Mouse (Mus musculus): ENCODE measurements around the gene Olfr787.

Olfr787 gene

DNA sequence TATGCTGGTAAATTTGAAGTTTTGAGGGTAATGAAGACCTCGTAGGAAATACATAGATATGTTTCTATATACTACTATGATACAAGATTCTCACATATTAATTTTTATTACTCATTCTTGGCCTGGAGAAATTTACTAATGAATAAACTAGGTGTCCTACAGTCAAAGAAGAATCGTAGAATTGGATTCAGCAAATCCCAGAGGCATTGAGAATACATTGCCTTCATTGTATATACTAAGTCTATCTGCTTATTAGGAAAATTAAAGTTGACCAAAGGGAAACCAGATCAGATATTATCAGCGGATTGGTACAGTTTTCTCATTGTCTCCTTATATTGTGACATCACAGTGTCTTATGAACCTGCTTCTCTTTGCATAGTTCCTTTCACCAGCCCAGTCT lies at the start of gene Olfr787:
Gene Olfr787, plus strand, starts transcription at position 301 of the 400 bp plus-strand sequence.
- DNase-seq = no peak

DNA sequence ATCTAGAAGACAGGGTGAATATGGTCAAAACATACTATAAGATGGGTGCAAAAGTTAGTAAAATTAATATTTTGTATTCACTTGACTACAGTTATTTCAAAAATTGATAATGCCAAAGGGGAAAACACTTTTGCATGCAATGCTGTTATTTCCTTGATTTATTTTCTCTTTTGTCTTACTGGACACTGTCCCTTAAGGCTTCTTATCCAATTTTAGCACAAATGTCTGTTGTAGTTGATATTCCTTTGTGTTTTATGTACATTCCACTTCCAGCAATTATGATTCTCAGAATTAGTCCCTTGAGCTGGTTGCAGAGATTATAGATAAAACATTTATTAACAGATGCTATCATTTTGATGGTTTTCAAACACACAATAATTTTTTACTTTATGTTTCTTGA lies 34.7 kb upstream of the Olfr787 start, which contains the start of gene Olfr786:
Gene Olfr786, plus strand, starts transcription at position 301 of the 400 bp plus-strand sequence.
- no peak for DNase-seq

DNA sequence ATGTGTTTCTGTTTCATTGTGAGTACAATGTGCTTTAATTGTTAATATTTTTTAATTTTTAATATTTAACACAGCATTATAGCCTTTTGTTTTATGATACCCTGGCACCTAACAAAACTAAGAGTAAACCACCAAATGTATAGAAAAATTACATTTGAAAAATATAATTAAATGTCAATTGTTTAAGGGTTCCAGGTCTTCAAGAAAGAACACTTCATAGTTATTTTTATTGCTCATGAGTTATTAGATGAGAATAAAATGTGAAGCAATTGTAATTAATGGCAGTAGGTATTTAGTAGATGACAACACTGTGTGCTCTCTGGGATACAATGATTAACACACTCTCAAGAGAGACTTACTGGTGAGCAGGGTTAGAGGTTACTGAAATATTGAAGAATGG lies 9.0 kb downstream of the Olfr787 start, which contains the start of gene Olfr788:
Gene Olfr788, plus strand, starts transcription at position 301 of the 400 bp plus-strand sequence.
- no peak for DNase-seq

DNA sequence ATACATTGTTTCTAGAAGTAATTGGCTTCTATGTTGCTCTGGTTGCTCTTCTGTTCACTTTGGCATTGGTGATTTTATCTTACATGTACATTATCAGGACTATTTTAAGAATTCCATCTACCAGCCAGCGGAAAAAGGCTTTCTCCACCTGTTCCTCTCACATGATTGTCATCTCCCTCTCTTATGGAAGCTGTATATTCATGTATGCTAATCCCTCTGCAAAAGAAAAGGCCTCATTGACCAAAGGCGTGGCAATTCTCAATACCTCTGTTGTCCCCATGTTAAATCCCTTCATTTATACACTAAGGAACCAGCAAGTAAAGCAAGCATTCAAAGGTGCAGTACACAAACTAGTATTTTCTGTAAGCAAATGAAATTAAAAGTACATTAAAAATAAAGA lies 11.6 kb downstream of the Olfr787 start:
- DNase-seq = no peak

DNA sequence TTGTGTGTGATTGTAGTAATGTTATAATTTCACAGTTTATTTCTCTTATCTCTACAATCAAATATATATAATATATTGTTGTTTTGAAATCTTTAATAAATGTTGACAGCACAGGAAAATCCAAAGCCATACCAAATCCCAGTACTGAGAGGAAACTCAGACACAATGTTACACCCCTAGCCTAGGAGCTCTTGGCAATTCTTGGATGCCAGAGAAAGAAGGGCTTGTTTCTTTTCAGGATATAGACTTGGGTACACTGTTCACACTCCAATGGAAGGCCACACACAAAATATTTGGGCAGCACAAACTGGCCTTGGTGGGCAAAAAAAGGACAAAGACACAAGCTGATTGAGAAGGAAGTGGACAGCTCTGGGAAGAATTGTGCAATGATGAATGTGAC lies 12.1 kb downstream of the Olfr787 start:
- no peak for DNase-seq

DNA sequence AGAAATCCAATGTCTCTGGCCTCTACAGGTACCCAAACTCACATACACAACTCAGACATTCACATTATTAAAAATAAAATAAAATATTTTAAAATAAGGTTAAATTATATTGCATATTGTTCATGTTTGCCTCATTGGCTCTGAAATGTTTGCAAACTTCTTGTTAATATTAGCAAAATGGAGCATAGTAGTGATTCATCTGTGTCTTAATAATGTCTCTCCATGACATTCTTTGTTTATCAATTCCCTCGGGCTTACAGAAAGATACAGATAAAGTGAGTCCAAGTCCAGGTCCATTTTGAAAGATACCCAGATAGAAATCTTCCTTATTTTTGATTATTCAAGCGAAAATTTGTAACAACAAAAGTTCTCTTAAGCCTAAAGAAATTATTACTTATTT lies 22.8 kb downstream of the Olfr787 start, which contains the start of gene Olfr789:
Gene Olfr789, plus strand, starts transcription at position 301 of the 400 bp plus-strand sequence.
- DNase-seq = no peak

DNA sequence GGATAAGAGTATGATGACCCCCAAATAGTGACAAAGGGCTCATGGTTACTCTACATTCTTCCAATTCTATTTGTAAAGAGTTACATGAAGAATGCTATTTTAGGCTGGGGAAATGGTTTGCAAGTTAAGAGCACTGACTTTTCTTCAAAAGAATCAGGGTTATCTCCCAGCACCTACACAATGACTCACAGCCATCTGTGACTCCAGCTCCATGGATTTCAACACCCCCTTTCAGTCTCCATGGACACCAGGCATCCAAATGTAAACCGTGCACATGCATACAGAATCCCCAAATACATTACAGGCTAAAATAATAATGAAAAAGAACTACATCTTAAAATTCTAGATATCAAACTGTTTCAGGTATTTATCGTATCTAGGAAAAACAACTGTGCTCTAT lies 28.4 kb downstream of the Olfr787 start:
- DNase-seq = no peak

DNA sequence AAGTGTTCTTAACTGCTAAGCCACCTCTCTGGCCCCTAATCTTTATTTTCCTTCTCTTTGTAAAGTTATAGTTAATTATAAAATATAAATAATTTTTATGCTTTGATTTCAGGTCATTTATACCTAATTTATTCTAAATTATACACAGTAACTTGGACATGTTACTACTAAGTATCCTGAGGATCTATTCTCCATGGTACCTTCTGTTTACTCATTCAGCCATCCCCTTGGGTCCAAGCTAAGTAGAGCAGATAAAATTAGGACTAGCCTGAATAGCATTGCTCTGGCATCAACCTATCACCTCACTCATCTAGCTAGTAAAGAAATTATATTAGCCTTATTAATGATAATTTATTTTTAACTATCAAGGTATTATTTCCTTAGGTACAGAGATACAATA lies 36.5 kb downstream of the Olfr787 start, which contains the start of gene Olfr790:
Gene Olfr790, plus strand, starts transcription at position 301 of the 400 bp plus-strand sequence.
- no peak for DNase-seq

Data from right cerebral cortex, postnatal 14 days (tissue).